Mouse (Mus musculus): ENCODE measurements at regions not wholly inside any gene's neighbourhood (a gene's known extent, or its start where the extent isn't known, plus 50 kb on each side); places are given as distances from the start of the nearest gene placed in this dataset.

GRCm38 (mm10) chr13:99765965-99766364, 134.9 kb downstream of the Cartpt start:
- intact Hi-C loops (cut with DNase I) = no loop called here
- DNase-seq = peak; percentile 45
- no peak for TF ChIP-seq CTCF (IDR thresholded peaks at IDR 0.05)
- no peak overlapping the region for H3K4me3 ChIP-seq
- no peak overlapping the region for H3K27ac ChIP-seq

DNA sequence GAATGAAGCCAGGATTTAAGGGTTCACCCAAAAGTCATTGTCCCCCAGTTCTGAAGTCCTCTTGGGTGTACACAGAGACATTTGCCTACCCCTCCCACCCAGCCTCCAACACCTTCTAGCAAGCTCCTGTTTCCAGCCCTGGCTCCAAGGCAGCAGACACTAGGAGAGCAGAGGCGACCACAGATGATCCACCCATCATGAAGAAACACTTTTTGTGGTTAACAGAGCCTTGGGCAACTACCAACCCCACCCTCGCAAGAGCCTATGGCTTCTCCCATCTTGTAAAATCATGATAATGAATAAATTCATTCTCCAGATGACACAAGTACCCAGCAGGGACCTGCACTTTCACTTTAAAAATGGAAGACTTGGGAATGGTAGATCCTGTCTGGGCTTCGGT, 136.1 kb downstream of the Cartpt start:
- intact Hi-C loops (cut with DNase I) = no loop called here
- Histone ChIP-seq H3K4me3 (no peak overlapping the region), H3K27ac (no peak overlapping the region)
- no peak for DNase-seq
- no peak for TF ChIP-seq CTCF (IDR thresholded peaks at IDR 0.05)

DNA sequence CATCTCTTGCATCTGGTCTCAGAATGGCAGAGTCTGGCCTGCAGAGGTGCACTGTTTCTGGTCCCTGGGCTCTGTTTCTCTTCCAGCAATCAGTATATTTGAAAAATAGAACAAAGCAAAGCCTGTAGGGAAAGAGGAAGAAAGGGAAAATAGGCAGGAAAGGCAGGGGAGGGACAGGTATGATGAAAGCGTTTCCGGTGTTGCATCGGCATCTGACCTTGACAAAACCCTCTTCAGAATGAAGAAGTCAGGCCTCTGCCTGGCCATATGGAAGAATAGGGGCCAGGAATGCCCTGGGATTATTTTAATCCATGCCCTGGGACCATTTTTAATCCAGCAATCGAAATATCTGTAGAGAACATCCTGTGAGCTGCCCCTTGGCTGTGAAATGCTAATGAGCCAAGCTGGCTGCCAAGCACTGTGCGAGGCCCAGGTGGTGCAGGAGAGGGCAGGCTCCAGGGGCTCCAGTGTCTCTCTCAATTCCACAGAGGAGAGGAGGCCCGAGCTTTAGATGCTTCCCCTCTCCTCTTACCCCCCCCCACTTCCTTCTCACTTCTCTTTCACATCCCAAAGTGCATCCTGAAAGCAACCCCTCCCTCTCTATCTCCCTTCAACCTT, 136.7 kb downstream of the Cartpt start:
- intact Hi-C loops (cut with DNase I) = no loop called here
- Histone ChIP-seq H3K4me3 (no peak overlapping the region), H3K27ac (no peak overlapping the region)
- no peak for DNase-seq
- TF ChIP-seq CTCF (IDR thresholded peaks at IDR 0.05) = no peak

DNA sequence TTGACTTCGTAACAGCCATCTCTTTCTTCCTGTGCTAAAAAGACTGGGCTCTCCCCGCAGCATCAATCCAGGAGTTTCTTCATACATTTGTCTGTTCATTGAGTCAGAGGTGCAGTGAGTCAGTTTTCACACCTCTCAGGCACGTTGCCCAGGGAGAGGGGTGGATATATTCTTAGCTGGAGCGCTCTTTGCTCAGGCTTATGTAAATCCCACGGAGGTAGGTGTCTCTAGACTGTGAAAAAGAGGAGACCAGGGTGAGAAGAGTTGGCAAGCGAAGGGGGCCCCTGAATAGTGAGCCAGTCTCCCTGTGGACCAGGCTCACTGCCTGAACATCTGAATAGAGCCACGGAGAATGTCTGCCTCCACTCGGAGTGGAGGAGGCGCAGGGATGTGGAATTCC, 139.0 kb downstream of the Cartpt start:
- Histone ChIP-seq H3K4me3 (no peak overlapping the region), H3K27ac (no peak overlapping the region)
- intact Hi-C loops (cut with DNase I) = no loop called here
- no peak for TF ChIP-seq CTCF (IDR thresholded peaks at IDR 0.05)
- no peak for DNase-seq

GRCm38 (mm10) chr13:99761423-99761822, 139.5 kb downstream of the Cartpt start:
- no peak overlapping the region for H3K27ac ChIP-seq
- TF ChIP-seq CTCF (IDR thresholded peaks at IDR 0.05) = no peak
- no peak for DNase-seq
- intact Hi-C loops (cut with DNase I) = no loop called here
- no peak overlapping the region for H3K4me3 ChIP-seq

- Histone ChIP-seq H3K4me3 (no peak overlapping the region), H3K27ac (no peak overlapping the region)
- DNase-seq = no peak
- TF ChIP-seq CTCF (IDR thresholded peaks at IDR 0.05) = no peak
- intact Hi-C loops (cut with DNase I) = no loop called here
Measured at GRCm38 (mm10) chr13:99760646-99761045, 140.2 kb downstream of the Cartpt start.

- no peak overlapping the region for H3K27ac ChIP-seq
- H3K4me3 ChIP-seq = no peak overlapping the region
- no peak for TF ChIP-seq CTCF (IDR thresholded peaks at IDR 0.05)
- intact Hi-C loops (cut with DNase I) = no loop called here
- no peak for DNase-seq
Measured at GRCm38 (mm10) chr13:99759256-99760044, 141.4 kb downstream of the Cartpt start.

DNA sequence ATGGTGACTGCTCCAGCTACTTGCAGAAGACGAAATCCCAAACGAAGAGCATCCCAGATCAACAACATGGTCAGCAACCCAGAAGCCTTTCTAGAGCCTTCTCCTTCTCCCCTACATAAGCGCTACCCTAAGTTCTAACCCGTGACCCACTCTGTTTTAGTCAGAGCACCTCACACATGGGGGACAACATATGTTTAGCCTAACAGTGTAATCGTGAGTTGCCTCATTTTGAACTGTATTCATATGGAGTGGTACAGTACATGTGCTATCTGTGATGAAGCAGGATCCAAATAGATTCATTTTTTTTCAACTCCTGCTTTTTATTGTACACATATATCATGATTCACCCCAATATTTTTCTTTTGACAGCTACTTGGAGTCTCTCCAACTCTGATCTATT, 146.2 kb downstream of the Cartpt start:
- DNase-seq = no peak
- Histone ChIP-seq H3K4me3 (no peak overlapping the region), H3K27ac (no peak overlapping the region)
- no peak for TF ChIP-seq CTCF (IDR thresholded peaks at IDR 0.05)
- intact Hi-C loops (cut with DNase I) = no loop called here

- H3K4me3 ChIP-seq = no peak overlapping the region
- intact Hi-C loops (cut with DNase I) = no loop called here
- no peak for DNase-seq
- no peak overlapping the region for H3K27ac ChIP-seq
- TF ChIP-seq CTCF (IDR thresholded peaks at IDR 0.05) = no peak
Measured at GRCm38 (mm10) chr13:99754251-99754652, 146.6 kb downstream of the Cartpt start.

GRCm38 (mm10) chr13:99753526-99753925, 147.4 kb downstream of the Cartpt start:
- no peak for TF ChIP-seq CTCF (IDR thresholded peaks at IDR 0.05)
- Histone ChIP-seq H3K27ac (no peak overlapping the region), H3K4me3 (no peak overlapping the region)
- intact Hi-C loops (cut with DNase I) = no loop called here
- no peak for DNase-seq

- Histone ChIP-seq H3K27ac (no peak overlapping the region), H3K4me3 (no peak overlapping the region)
- intact Hi-C loops (cut with DNase I) = no loop called here
- no peak for DNase-seq
- no peak for TF ChIP-seq CTCF (IDR thresholded peaks at IDR 0.05)
Measured at GRCm38 (mm10) chr13:99750729-99751128, 150.2 kb downstream of the Cartpt start.

- TF ChIP-seq CTCF (IDR thresholded peaks at IDR 0.05) = no peak
- H3K27ac ChIP-seq = no peak overlapping the region
- H3K4me3 ChIP-seq = no peak overlapping the region
- intact Hi-C loops (cut with DNase I) = no loop called here
- no peak for DNase-seq
Measured at GRCm38 (mm10) chr13:99749342-99749741, 151.5 kb downstream of the Cartpt start.

GRCm38 (mm10) chr13:99748128-99748527, 152.8 kb downstream of the Cartpt start:
- no peak overlapping the region for H3K27ac ChIP-seq
- no peak for TF ChIP-seq CTCF (IDR thresholded peaks at IDR 0.05)
- no peak for DNase-seq
- no peak overlapping the region for H3K4me3 ChIP-seq
- intact Hi-C loops (cut with DNase I) = no loop called here

- no peak for TF ChIP-seq CTCF (IDR thresholded peaks at IDR 0.05)
- Histone ChIP-seq H3K4me3 (no peak overlapping the region), H3K27ac (no peak overlapping the region)
- intact Hi-C loops (cut with DNase I) = no loop called here
- DNase-seq = no peak
Measured at GRCm38 (mm10) chr13:99745526-99745925, 155.4 kb downstream of the Cartpt start.

Measured in gastrocnemius, adult 2 months (tissue).